Mouse (Mus musculus) kidney, embryonic 16.5 days (tissue): Measurements from ENCODE around the gene Sp6. TPM values are rescaled to one million over a fixed set of nuclear protein-coding genes. Genes with fewer than 3 reads are reported as not detected.

Experiments
- ATAC-seq: fragments of 200-750 bp; cut with Nextera tagmentation; 2 replicates; pipeline ENCODE4 v1.8.0; 2017; ENCODE audit warnings: moderate TSS enrichment; ENCODE audit not compliant: low FRiP score, low TSS enrichment
- H3K27ac ChIP-seq: fragments of 300-500 bp; sonication (generic); 2 replicates; pipeline ENCODE4 v1.5.1; 2014; ENCODE audit warnings: low read length
- H3K27me3 ChIP-seq: fragments of 300-500 bp; sonication (generic); 2 replicates; pipeline ENCODE4 v1.6.1; 2014; ENCODE audit warnings: low read length, control low read depth, mixed read lengths; ENCODE audit not compliant: insufficient read depth
- H3K36me3 ChIP-seq: fragments of 300-500 bp; sonication (generic); 2 replicates; pipeline ENCODE4 v1.6.1; 2014; ENCODE audit warnings: low read length, control low read depth, mixed read lengths; ENCODE audit not compliant: insufficient read depth
- H3K4me1 ChIP-seq: fragments of 300-500 bp; sonication (generic); 2 replicates; pipeline ENCODE4 v1.6.1; 2014; ENCODE audit warnings: low read length, control low read depth, mixed read lengths; ENCODE audit not compliant: insufficient read depth
- H3K4me2 ChIP-seq: fragments of 300-500 bp; sonication (generic); replicated peaks from 2 replicates; pipeline ENCODE4 v1.6.1; 2014; ENCODE audit warnings: low read depth, low read length
- H3K4me3 ChIP-seq: fragments of 300-500 bp; sonication (generic); 2 replicates; pipeline ENCODE4 v1.5.1; 2014; ENCODE audit warnings: mild to moderate bottlenecking, low read length
- H3K9ac ChIP-seq: fragments of 300-500 bp; sonication (generic); replicated peaks from 2 replicates; pipeline ENCODE4 v1.6.1; 2014; ENCODE audit warnings: low read length
- H3K9me3 ChIP-seq: fragments of 300-500 bp; sonication (generic); 2 replicates; pipeline ENCODE4 v1.6.1; 2016; ENCODE audit warnings: low read length, control low read depth
- WGBS: fragments of 180-500 bp; shearing (Covaris S2); extraction: QIAGEN DNeasy Blood & Tissue Kit; methylation state at CpG from one replicate; pipeline ENCODE4 v1.1.7; 2014; 5-methylcytosine and 5-hydroxymethylcytosine counted together
- microRNA-seq: library from miRNA; unstranded; fragments of <30 nt; microRNA quantifications from one replicate; pipeline ENCODE4, GENCODE M21; 2016
- polyA plus RNA-seq: library from polyadenylated mRNA; unstranded; fragments of >200 nt; fragmentation: Nextera tagmentation; extraction: Ambion mirVana; gene quantifications from 2 replicates; pipeline ENCODE4 v1.2.1, GENCODE M21; 2015

Gene Sp6
- polyA plus RNA-seq, 1 experiment from 2014 or later = 2.0 TPM

GRCm38 (mm10) chr11:97069333-97069732 is 56.1 kb downstream of the Sp6 start:
- H3K27ac ChIP-seq = no peak overlapping the region
- no peak overlapping the region for H3K9ac ChIP-seq
- 64% methylated on average over 1 of the region's 1 CpGs for WGBS
- no peak overlapping the region for H3K4me2 ChIP-seq
- H3K4me3 ChIP-seq = no peak overlapping the region
- peaks cover 6% of the 10 kb centered on the region; the same call in 1 of the 2 replicates for H3K36me3 ChIP-seq
- no peak for ATAC-seq
- H3K4me1 ChIP-seq = no peaks in the 10 kb centered on the region
- no peaks in the 10 kb centered on the region for H3K9me3 ChIP-seq
- no peaks in the 10 kb centered on the region for H3K27me3 ChIP-seq

GRCm38 (mm10) chr11:97069770-97070169 is 56.6 kb downstream of the Sp6 start:
- Histone ChIP-seq H3K27ac (no peak overlapping the region), H3K4me3 (no peak overlapping the region), H3K9ac (no peak overlapping the region), H3K4me2 (no peak overlapping the region), H3K27me3 (no peaks in the 10 kb centered on the region), H3K9me3 (no peaks in the 10 kb centered on the region), H3K36me3 (peaks cover 6% of the 10 kb centered on the region; the same call in 1 of the 2 replicates), H3K4me1 (no peaks in the 10 kb centered on the region)
- 81% methylated on average over 2 of the region's 2 CpGs for WGBS
- no peak for ATAC-seq

DNA sequence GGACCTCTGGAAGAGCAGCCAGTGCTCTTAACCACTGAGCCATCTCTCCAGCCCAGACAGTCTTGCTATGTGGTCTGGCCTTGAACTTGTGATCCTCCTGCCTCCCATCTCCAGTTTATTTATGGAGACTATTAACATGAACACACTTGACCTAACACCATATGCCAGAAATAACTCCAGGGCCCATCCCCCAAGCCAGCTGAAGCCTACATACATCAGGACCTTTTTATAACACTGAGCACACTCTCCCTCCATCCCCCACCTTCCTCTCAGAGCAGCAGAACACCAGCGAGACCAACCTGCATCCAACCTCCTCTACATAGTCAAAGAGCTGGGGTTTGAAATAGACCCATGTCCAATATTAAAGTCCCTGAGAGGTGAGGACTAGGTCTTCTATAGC is 57.9 kb downstream of the Sp6 start:
- Histone ChIP-seq H3K27ac (no peak overlapping the region), H3K4me1 (no peaks in the 10 kb centered on the region), H3K4me3 (no peak overlapping the region), H3K9me3 (no peaks in the 10 kb centered on the region), H3K27me3 (no peaks in the 10 kb centered on the region), H3K36me3 (peaks cover 6% of the 10 kb centered on the region; the same call in 1 of the 2 replicates), H3K9ac (no peak overlapping the region), H3K4me2 (no peak overlapping the region)
- no peak for ATAC-seq
- WGBS = 48% methylated on average over 1 of the region's 1 CpGs

DNA sequence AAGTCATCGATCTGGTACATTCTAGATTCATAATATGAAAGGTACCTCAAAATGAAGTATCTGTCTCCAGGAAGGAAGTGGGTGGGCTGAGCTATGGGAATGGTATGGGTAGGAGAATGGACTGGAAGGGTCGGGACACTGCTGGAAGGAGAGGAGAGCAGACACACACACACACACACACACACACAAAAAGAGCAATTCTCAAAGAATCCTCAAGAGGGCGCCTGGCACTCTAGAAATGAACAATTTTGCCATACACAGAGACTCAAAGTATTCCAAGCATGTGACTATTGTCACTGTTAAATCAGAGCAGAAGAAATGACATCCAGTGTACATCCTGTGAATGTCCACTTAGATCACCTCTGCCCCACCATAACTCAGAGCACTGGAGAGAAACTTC is 59.3 kb downstream of the Sp6 start:
- Histone ChIP-seq H3K9me3 (no peaks in the 10 kb centered on the region), H3K4me3 (no peak overlapping the region), H3K27ac (no peak overlapping the region), H3K36me3 (0 out of 2 replicates have a peak, but pooled peaks cover 3% of the 10 kb centered on the region), H3K9ac (no peak overlapping the region), H3K4me2 (no peak overlapping the region), H3K4me1 (no peaks in the 10 kb centered on the region), H3K27me3 (no peaks in the 10 kb centered on the region)
- WGBS = 33% methylated on average over 3 of the region's 3 CpGs
- ATAC-seq = no peak

GRCm38 (mm10) chr11:97074235-97074634 is 61.0 kb downstream of the Sp6 start:
- Histone ChIP-seq H3K4me2 (no peak overlapping the region), H3K9ac (no peak overlapping the region), H3K36me3 (no peaks in the 10 kb centered on the region), H3K4me1 (no peaks in the 10 kb centered on the region), H3K4me3 (no peak overlapping the region), H3K27ac (no peak overlapping the region), H3K27me3 (no peaks in the 10 kb centered on the region), H3K9me3 (no peaks in the 10 kb centered on the region)
- 62% methylated on average over 8 of the region's 8 CpGs for WGBS
- ATAC-seq = no peak

Small RNAs within 50 kb of the gene (microRNA-seq; reads per million reads assigned to microRNA genes)
- 1.1 reads per million for gene Mir8103

Other genes with a start within 250 kb of the Sp6 start
- 20.1 and 21.8 TPM in 2 replicates for gene Snx11, start 235.8 kb upstream of the Sp6 start, polyA plus RNA-seq
- 109 and 121 TPM in 2 replicates for gene Cbx1, start 224.3 kb upstream of the Sp6 start, polyA plus RNA-seq
- 93.9 and 96.8 TPM in 2 replicates for gene Nfe2l1, start 183.4 kb upstream of the Sp6 start, polyA plus RNA-seq
- gene Copz2, start 163.5 kb upstream of the Sp6 start, polyA plus RNA-seq = 115 and 117 TPM in 2 replicates
- 83.7 and 88.3 TPM in 2 replicates for gene Cdk5rap3, start 96.9 kb upstream of the Sp6 start, polyA plus RNA-seq
- gene Prr15l, start 85.3 kb upstream of the Sp6 start, polyA plus RNA-seq = 52.5 and 55.8 TPM in 2 replicates
- gene Pnpo, start 69.4 kb upstream of the Sp6 start, polyA plus RNA-seq = 38.0 TPM in 2 replicates
- gene Sp2, start 30.4 kb upstream of the Sp6 start, polyA plus RNA-seq = 21.2 and 25.1 TPM in 2 replicates
- gene Scrn2, start 16.5 kb downstream of the Sp6 start, polyA plus RNA-seq = 45.7 and 50.9 TPM in 2 replicates
- gene Lrrc46, start 28.0 kb downstream of the Sp6 start, polyA plus RNA-seq = 1.3 and 1.5 TPM in 2 replicates
- gene Mrpl10, start 28.2 kb downstream of the Sp6 start, polyA plus RNA-seq = 92.9 and 98.8 TPM in 2 replicates
- gene Osbpl7, start 37.2 kb downstream of the Sp6 start, polyA plus RNA-seq = 10.2 and 10.4 TPM in 2 replicates
- gene Tbx21, start 101.9 kb downstream of the Sp6 start, polyA plus RNA-seq = 0.14 and 0.24 TPM in 2 replicates
- gene Tbkbp1, start 138.1 kb downstream of the Sp6 start, polyA plus RNA-seq = 4.0 TPM in 2 replicates
- gene Kpnb1, start 174.5 kb downstream of the Sp6 start, polyA plus RNA-seq = 51.0 and 54.6 TPM in 2 replicates